Mouse (Mus musculus): ENCODE measurements at regions not wholly inside any gene's neighbourhood (a gene's known extent, or its start where the extent isn't known, plus 50 kb on each side); places are given as distances from the start of the nearest gene placed in this dataset.

DNA sequence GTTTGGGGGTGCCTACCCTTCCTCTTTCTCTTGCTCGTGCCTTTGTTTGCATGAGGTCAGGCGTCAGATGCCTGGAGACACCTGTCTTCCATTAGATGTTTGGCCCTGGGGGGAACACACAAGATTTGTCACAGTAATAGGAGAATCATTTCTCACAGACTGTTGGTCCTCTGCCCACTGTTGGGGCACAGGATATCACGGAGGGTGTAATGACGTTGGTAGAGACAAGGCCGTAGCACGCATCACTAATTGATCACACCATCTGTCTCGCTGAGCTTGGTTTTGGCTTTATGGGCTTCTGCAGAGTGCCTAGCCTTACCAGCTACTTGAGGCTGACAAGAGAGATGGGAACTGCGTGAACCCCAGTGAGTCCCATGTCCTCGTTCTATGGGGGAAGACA lies 136.5 kb downstream of the Zfp36l2 start:
- TF ChIP-seq CTCF (IDR thresholded peaks at IDR 0.05; ENCODE audit: low read depth) (no peak), EP300 (IDR thresholded peaks at IDR 0.05; ENCODE audit: low read depth) (no peak)
